Mouse (Mus musculus): ENCODE measurements at regions not wholly inside any gene's neighbourhood (a gene's known extent, or its start where the extent isn't known, plus 50 kb on each side); places are given as distances from the start of the nearest gene placed in this dataset.

DNA sequence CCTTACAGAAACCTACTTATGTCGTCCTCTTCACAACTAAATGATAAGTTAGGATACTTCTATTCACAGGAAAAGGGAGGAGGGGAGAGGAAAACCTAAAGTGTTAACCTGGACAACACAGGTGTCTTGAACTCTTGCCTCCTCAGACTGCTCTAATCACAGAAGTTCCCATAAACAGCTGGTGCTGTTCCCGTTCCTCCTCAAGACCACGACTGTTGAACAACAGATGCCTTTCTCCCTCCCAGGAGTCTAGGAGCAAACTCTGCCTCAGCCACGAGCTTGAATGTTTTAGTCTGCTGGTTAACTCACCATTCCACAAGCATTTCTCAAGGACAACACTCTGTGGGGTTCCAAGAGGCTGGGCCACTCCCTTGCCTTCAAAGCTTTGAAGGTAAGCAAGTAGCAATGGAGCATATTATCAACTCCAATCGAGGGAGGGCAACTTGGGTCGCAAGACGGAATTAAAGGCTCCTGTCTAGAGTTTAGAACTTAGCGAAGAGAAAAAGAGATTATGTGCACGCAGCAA lies 186.6 kb upstream of the Bcl6 start:
- Histone ChIP-seq H3K4me1 (ENCODE audit: control insufficient read depth, insufficient read depth, low read length) (no peaks in the 10 kb centered on the region), H3K27me3 (ENCODE audit: control insufficient read depth, insufficient read depth, low read length, poor library complexity, severe bottlenecking) (no peaks in the 10 kb centered on the region), H3K9me3 (replicated peaks; ENCODE audit: control insufficient read depth, insufficient read depth, low read length, poor library complexity, severe bottlenecking) (no peaks in the 10 kb centered on the region), H3K27ac (ENCODE audit: insufficient read depth, low read length) (no peak overlapping the region), H3K36me3 (ENCODE audit: control insufficient read depth, insufficient read depth, low read length, poor library complexity, severe bottlenecking) (no peaks in the 10 kb centered on the region), H3K4me3 (ENCODE audit: low read depth, low read length) (no peak overlapping the region), H3K9ac (ENCODE audit: low read depth, poor library complexity, severe bottlenecking) (no peak overlapping the region)
- no peak for TF ChIP-seq POLR2A (IDR thresholded peaks at IDR 0.05; ENCODE audit: insufficient read depth, low read length)
- no peak for TF ChIP-seq CTCF (IDR thresholded peaks at IDR 0.05; ENCODE audit: low read depth, low read length)
- TF ChIP-seq EP300 (IDR thresholded peaks at IDR 0.05; ENCODE audit: insufficient read depth, low read depth, low read length) = no peak

- no peaks in the 10 kb centered on the region for H3K4me1 ChIP-seq (ENCODE audit: control insufficient read depth, insufficient read depth, low read length)
- H3K27ac ChIP-seq (ENCODE audit: insufficient read depth, low read length) = no peak overlapping the region
- no peaks in the 10 kb centered on the region for H3K36me3 ChIP-seq (ENCODE audit: control insufficient read depth, insufficient read depth, low read length, poor library complexity, severe bottlenecking)
- TF ChIP-seq CTCF (IDR thresholded peaks at IDR 0.05; ENCODE audit: low read depth, low read length) (no peak), POLR2A (IDR thresholded peaks at IDR 0.05; ENCODE audit: insufficient read depth, low read length) (no peak), EP300 (IDR thresholded peaks at IDR 0.05; ENCODE audit: insufficient read depth, low read depth, low read length) (no peak)
- H3K4me3 ChIP-seq (ENCODE audit: low read depth, low read length) = no peak overlapping the region
- H3K9me3 ChIP-seq (replicated peaks; ENCODE audit: control insufficient read depth, insufficient read depth, low read length, poor library complexity, severe bottlenecking) = no peaks in the 10 kb centered on the region
- H3K27me3 ChIP-seq (ENCODE audit: control insufficient read depth, insufficient read depth, low read length, poor library complexity, severe bottlenecking) = no peaks in the 10 kb centered on the region
- no peak overlapping the region for H3K9ac ChIP-seq (ENCODE audit: low read depth, poor library complexity, severe bottlenecking)
Observed at GRCm38 (mm10) chr16:24174595-24174994, 185.9 kb upstream of the Bcl6 start.

GRCm38 (mm10) chr16:24173783-24174518 lies 185.3 kb upstream of the Bcl6 start:
- Histone ChIP-seq H3K4me1 (ENCODE audit: control insufficient read depth, insufficient read depth, low read length) (no peaks in the 10 kb centered on the region), H3K36me3 (ENCODE audit: control insufficient read depth, insufficient read depth, low read length, poor library complexity, severe bottlenecking) (no peaks in the 10 kb centered on the region), H3K27me3 (ENCODE audit: control insufficient read depth, insufficient read depth, low read length, poor library complexity, severe bottlenecking) (no peaks in the 10 kb centered on the region), H3K4me3 (ENCODE audit: low read depth, low read length) (no peak overlapping the region), H3K9ac (ENCODE audit: low read depth, poor library complexity, severe bottlenecking) (no peak overlapping the region), H3K9me3 (replicated peaks; ENCODE audit: control insufficient read depth, insufficient read depth, low read length, poor library complexity, severe bottlenecking) (no peaks in the 10 kb centered on the region), H3K27ac (ENCODE audit: insufficient read depth, low read length) (no peak overlapping the region)
- TF ChIP-seq CTCF (IDR thresholded peaks at IDR 0.05; ENCODE audit: low read depth, low read length) (no peak), POLR2A (IDR thresholded peaks at IDR 0.05; ENCODE audit: insufficient read depth, low read length) (no peak), EP300 (IDR thresholded peaks at IDR 0.05; ENCODE audit: insufficient read depth, low read depth, low read length) (no peak)

- H3K27ac ChIP-seq (ENCODE audit: insufficient read depth, low read length) = no peak overlapping the region
- no peaks in the 10 kb centered on the region for H3K9me3 ChIP-seq (replicated peaks; ENCODE audit: control insufficient read depth, insufficient read depth, low read length, poor library complexity, severe bottlenecking)
- no peaks in the 10 kb centered on the region for H3K27me3 ChIP-seq (ENCODE audit: control insufficient read depth, insufficient read depth, low read length, poor library complexity, severe bottlenecking)
- H3K4me3 ChIP-seq (ENCODE audit: low read depth, low read length) = no peak overlapping the region
- no peak for TF ChIP-seq POLR2A (IDR thresholded peaks at IDR 0.05; ENCODE audit: insufficient read depth, low read length)
- no peak for TF ChIP-seq CTCF (IDR thresholded peaks at IDR 0.05; ENCODE audit: low read depth, low read length)
- TF ChIP-seq EP300 (IDR thresholded peaks at IDR 0.05; ENCODE audit: insufficient read depth, low read depth, low read length) = no peak
- no peaks in the 10 kb centered on the region for H3K36me3 ChIP-seq (ENCODE audit: control insufficient read depth, insufficient read depth, low read length, poor library complexity, severe bottlenecking)
- no peak overlapping the region for H3K9ac ChIP-seq (ENCODE audit: low read depth, poor library complexity, severe bottlenecking)
- H3K4me1 ChIP-seq (ENCODE audit: control insufficient read depth, insufficient read depth, low read length) = no peaks in the 10 kb centered on the region
Observed at GRCm38 (mm10) chr16:24172653-24173052, 184.0 kb upstream of the Bcl6 start.

DNA sequence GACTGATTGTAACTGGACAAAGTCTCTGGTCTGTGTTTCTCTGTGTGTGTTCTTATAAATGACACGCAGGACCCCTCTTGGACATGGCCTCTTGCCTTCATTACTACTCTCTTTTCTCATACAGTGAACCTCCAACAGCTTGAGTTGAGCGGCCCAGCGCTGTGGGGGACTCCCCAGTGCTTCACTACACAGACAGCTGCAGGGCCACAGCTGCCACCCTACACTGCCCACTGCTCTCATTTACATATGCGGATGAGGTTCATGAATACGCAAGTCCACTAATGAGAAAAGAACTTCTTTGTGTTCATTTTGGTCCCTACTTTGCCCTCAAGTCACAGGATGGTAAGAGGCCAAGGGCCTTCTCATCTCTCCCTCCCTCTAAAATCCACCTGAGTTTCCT lies 183.4 kb upstream of the Bcl6 start:
- H3K9me3 ChIP-seq (replicated peaks; ENCODE audit: control insufficient read depth, insufficient read depth, low read length, poor library complexity, severe bottlenecking) = no peaks in the 10 kb centered on the region
- no peak overlapping the region for H3K9ac ChIP-seq (ENCODE audit: low read depth, poor library complexity, severe bottlenecking)
- H3K4me3 ChIP-seq (ENCODE audit: low read depth, low read length) = no peak overlapping the region
- no peak for TF ChIP-seq POLR2A (IDR thresholded peaks at IDR 0.05; ENCODE audit: insufficient read depth, low read length)
- no peak for TF ChIP-seq EP300 (IDR thresholded peaks at IDR 0.05; ENCODE audit: insufficient read depth, low read depth, low read length)
- TF ChIP-seq CTCF (IDR thresholded peaks at IDR 0.05; ENCODE audit: low read depth, low read length) = no peak
- H3K36me3 ChIP-seq (ENCODE audit: control insufficient read depth, insufficient read depth, low read length, poor library complexity, severe bottlenecking) = no peaks in the 10 kb centered on the region
- H3K27ac ChIP-seq (ENCODE audit: insufficient read depth, low read length) = no peak overlapping the region
- no peaks in the 10 kb centered on the region for H3K27me3 ChIP-seq (ENCODE audit: control insufficient read depth, insufficient read depth, low read length, poor library complexity, severe bottlenecking)
- H3K4me1 ChIP-seq (ENCODE audit: control insufficient read depth, insufficient read depth, low read length) = no peaks in the 10 kb centered on the region

GRCm38 (mm10) chr16:24171161-24171560 lies 182.5 kb upstream of the Bcl6 start:
- no peaks in the 10 kb centered on the region for H3K9me3 ChIP-seq (replicated peaks; ENCODE audit: control insufficient read depth, insufficient read depth, low read length, poor library complexity, severe bottlenecking)
- no peaks in the 10 kb centered on the region for H3K36me3 ChIP-seq (ENCODE audit: control insufficient read depth, insufficient read depth, low read length, poor library complexity, severe bottlenecking)
- H3K9ac ChIP-seq (ENCODE audit: low read depth, poor library complexity, severe bottlenecking) = no peak overlapping the region
- no peaks in the 10 kb centered on the region for H3K27me3 ChIP-seq (ENCODE audit: control insufficient read depth, insufficient read depth, low read length, poor library complexity, severe bottlenecking)
- H3K4me1 ChIP-seq (ENCODE audit: control insufficient read depth, insufficient read depth, low read length) = no peaks in the 10 kb centered on the region
- no peak for TF ChIP-seq CTCF (IDR thresholded peaks at IDR 0.05; ENCODE audit: low read depth, low read length)
- no peak for TF ChIP-seq POLR2A (IDR thresholded peaks at IDR 0.05; ENCODE audit: insufficient read depth, low read length)
- TF ChIP-seq EP300 (IDR thresholded peaks at IDR 0.05; ENCODE audit: insufficient read depth, low read depth, low read length) = no peak
- no peak overlapping the region for H3K27ac ChIP-seq (ENCODE audit: insufficient read depth, low read length)
- no peak overlapping the region for H3K4me3 ChIP-seq (ENCODE audit: low read depth, low read length)

All from ES-Bruce4 (cell line).